Mouse (Mus musculus) brain, embryonic 14.5 days (tissue): Measurements from ENCODE around the gene Tmem140. TPM values are rescaled to one million over a fixed set of nuclear protein-coding genes. Genes with fewer than 3 reads are reported as not detected.
A peak's percentile ranks its signal among the peaks of the same experiment; 100 is the strongest.

ENCODE experiments used
- DNase-seq: peaks from one replicate; pipeline ENCODE4 v3.0.0-alpha.2; 2011; ENCODE audit warnings: low read depth
- CTCF ChIP-seq: fragments of 200-500 bp; IDR thresholded peaks from 2 replicates; pipeline ENCODE4 v1.5.1; 2012; ENCODE audit warnings: inconsistent platforms, mild to moderate bottlenecking, moderate library complexity, borderline replicate concordance; ENCODE audit not compliant: insufficient read depth, insufficient read length; ENCODE audit errors: extremely low read depth
- POLR2A ChIP-seq: fragments of 200-500 bp; IDR thresholded peaks from 2 replicates; pipeline ENCODE4 v1.6.1; 2012; ENCODE audit warnings: mild to moderate bottlenecking, inconsistent platforms, borderline replicate concordance; ENCODE audit not compliant: poor library complexity, insufficient read depth, insufficient read length, severe bottlenecking; ENCODE audit errors: extremely low read depth
- polyA plus RNA-seq: library from polyadenylated mRNA; depleted of rRNA; stranded (reverse); fragments of >200 nt; gene quantifications from 2 replicates; pipeline ENCODE4 v1.2.3, GENCODE M21; 2012; rRNA removed

Gene Tmem140
- 0.68 and 0.71 TPM in 2 replicates for polyA plus RNA-seq

- TF ChIP-seq POLR2A (no peak), CTCF (no peak)
- no peak for DNase-seq
Measured at GRCm38 (mm10) chr6:34862791-34863403, at the start of gene Tmem140. Tmem140 (plus strand) TSS chr6:34863146.

DNA sequence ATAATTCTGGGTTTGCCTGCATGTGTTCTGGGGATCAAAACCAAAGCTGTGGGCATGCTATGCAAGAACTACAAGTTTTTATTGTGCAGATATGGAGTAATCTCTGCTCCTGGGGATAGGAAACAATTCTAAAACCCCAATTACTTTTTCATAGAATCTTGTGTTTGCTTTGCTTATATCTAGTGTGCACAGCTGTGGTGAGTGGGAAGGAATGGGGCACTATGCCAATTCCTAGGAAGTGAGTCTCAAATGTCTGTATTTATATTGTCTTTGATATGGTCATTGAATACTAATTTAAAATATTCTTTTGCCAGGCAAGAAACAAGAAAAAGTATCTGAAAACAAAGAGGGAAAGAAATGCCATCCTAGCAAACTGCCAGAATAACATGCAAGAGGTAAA lies 38.5 kb upstream of the Tmem140 start:
- DNase-seq: peak; percentile 30
- no peak for TF ChIP-seq CTCF
- TF ChIP-seq POLR2A: no peak

DNA sequence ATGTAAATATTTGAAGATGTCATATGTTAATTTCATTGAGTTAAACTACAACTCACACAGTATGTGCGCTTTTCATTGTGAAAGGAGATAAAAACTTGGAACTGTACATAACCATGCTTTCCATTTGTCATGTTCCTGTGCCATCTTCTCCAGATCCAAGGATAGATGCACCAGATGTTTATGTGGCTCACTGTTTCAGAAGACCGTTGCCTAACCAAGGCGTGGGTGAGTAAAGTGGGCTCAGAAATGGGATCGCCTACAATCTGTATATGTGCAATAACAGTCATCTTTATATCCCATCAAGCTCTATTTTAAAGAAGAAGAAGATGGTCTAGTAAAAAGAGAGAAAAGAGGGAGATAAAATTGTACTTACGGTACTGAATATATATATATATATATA lies 30.6 kb upstream of the Tmem140 start:
- no peak for TF ChIP-seq CTCF
- TF ChIP-seq POLR2A: no peak
- DNase-seq: no peak

DNA sequence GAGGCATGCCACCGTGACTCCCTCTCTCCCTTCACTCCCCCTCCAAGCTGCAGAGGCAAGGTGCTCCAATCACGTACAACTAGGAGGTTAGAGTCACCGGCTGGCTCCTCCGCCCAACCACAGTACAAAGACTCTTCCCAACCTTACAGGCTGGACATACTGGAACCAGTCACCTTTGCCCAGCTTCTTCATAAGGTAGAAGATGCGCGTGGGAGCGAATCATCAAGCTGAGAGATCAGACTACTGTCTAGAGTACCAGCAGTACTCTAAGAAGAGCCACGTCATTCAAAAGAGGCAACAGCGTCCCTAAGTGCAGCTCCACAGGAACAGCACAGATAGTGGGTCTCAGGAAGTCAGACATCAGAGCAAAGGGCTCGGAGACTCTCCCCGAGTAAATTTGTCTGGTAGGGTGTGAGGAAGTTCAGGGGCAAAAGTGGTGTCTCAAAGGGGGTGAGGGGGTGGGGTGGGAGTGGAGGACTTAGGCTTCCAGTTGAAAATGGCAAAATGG lies 1.3 kb upstream of the Tmem140 start:
- DNase-seq: no peak
- TF ChIP-seq CTCF (no peak), POLR2A (no peak)

DNA sequence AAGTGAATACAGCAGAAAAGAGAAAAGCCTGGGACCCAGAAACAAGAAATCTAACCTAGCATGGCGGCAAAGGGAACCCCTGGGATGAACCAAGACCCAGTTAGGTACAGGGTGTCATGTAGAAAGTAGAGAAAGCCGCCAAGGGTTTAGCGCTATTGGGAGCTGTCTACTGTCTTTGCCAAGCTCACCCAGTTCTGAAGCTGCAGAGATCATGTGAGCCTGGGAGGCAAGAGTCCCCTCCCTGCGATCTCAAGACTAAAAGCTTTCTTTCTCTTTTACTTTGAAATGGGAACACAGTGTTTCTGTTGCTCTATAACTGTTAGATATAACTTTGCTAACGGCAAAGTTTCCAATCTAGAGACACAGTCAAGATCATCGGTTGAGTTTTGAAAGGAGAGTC lies 565 bp upstream of the Tmem140 start:
- no peak for DNase-seq
- no peak for TF ChIP-seq CTCF
- TF ChIP-seq POLR2A: no peak

DNA sequence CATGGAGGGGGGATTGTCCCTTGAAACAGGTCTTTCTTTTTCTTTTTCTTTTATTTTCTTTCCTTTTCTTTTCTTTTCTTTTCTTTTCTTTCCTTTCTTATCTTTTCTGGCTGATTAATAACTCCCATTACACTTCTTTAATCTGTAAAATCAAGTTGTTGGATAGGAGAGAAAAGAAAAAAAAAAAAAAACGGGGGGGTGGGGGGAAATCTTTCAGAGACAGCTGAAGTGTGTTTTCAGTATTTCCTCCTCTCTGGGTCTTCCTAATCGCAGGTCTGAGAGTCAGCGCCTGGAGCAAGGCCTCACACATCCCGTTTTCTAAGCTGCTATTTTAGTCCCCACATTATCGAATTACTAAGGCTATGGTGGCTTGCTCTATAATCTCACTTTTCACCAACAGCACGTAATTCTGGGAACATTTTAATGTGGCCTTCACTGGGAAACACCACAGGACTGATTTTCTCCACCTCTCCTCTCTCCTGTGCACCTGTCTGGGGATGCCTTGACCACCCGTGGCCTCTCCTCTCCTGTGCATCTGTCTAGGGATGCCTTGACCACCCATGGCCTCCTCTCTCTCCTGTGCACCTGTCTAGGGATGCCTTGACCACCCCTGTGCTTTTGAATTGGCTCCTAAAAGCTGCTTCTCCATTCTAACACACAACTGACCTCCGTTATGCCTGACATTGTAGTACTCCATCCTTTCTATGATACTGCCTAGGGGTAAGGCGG lies 1.0 kb downstream of the Tmem140 start:
- no peak for DNase-seq
- TF ChIP-seq POLR2A (no peak), CTCF (no peak)

GRCm38 (mm10) chr6:34865213-34865612 lies 2.3 kb downstream of the Tmem140 start:
- DNase-seq: no peak
- no peak for TF ChIP-seq CTCF
- TF ChIP-seq POLR2A: no peak

DNA sequence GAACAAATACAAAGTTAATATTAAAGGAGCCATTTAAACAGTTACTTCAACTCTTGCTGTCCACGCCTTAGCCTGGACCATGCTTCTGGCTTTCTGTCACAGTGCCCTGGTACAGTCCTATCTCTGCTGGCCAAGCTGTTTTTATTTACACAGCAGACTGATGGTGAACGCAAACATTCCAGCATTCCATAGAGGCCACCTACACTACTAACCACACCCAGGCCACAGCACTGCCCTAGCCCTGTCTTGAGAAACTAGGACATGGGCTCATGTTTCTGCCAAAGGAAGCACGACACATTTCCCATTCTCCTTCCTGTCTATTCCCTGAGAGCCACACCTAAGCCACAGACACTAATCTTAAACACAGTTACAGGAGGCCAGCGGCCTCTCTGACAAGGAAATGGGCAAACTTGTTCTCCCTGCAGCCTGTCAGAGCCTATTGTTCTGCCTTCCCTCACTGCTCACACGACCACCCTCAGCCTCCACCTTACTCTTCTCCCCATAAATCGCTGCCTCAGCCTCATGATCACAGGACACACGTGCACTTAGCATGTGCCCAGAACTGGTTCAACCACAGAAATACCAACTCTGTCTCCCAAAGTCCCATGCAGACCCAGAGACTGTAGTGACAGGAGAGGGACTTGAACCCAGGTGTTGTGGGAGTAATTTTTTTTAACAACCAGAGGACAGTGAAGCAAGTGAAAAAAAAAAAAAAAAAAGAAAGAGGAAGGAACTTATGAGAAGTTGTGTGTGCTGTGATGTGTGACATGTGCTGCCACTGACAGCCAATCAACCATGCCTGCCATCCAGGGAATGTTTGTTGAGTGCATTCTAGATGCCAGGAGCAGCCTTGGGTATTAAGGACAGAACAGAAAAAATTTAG lies 3.0 kb downstream of the Tmem140 start:
- DNase-seq: no peak
- TF ChIP-seq POLR2A: no peak
- TF ChIP-seq CTCF: no peak

DNA sequence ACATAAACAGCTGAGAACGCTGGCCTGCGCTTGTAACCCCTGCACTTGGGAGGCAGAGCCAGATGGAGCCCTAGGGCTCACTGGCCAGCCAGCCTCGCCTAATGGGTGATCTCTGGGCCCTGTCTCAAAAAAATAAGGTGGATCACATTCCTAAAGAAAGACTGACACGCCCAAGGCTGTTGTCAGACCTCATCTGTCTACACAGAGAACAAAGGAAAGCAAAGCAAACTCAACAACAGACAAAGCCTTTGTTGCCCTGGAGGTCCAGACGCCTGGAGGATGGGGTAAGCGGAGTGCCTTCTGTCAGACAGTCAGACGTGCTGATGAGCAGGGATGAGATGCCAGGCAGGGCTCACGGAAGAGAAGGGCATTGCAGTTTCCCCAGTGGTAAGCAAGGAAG lies 3.8 kb downstream of the Tmem140 start:
- no peak for TF ChIP-seq POLR2A
- TF ChIP-seq CTCF: no peak
- no peak for DNase-seq

DNA sequence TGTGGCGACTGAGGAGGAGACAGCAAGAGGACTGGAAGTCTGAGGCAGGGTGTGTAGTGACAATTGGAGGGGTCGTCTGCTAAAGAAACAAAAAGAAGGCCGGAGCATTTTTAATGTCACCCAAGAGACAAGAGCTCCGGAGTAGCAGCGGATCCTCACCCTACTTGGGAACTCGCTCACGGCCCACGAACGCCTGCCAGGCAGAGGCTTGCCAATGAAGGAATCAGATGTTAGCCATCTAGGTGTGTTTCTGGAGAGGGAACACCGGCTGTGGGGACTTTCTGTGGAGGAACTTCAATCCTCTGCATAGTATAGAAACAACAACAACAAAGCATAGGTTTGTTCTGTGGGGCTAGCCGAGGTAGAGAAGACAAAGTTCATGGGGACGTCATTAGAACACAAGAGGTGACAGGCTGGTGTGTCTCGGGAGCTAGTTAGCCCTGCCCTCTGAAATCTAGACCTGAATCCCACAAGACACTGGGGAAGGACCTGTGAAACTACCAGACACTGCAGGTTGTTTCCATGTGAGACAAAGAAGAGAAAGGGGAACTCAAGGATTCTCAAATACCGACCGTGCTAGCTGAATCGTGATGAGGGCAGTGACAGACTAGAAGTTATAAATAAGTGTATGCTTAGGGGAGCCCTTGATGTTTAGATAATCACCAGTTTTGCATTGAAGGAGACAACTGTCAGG lies 4.5 kb downstream of the Tmem140 start:
- no peak for DNase-seq
- TF ChIP-seq CTCF: no peak
- no peak for TF ChIP-seq POLR2A

- TF ChIP-seq POLR2A (no peak), CTCF (no peak)
- DNase-seq: no peak
Measured at GRCm38 (mm10) chr6:34867995-34868350, 5.0 kb downstream of the Tmem140 start.
